ENCODE assay signal across 17 mouse cellular contexts in genomic region chr12:97515805-97516204, GRCm38 (mm10).
"Had no signal": no experiment of that assay in that cellular context is flagged by ENCODE, and none has a peak within 500 bp of the region (broad histone marks: within the 10 kb centered on the region; RNA-seq: fewer than 3 reads in every experiment).

No protein-coding gene starts in this region.

- H3K27me3 ChIP-seq: lung, embryonic 15.5 days; megakaryocyte, embryonic 14.5 days; midbrain, embryonic 13.5 days; midbrain, embryonic 15.5 days; neural tube, embryonic 12.5 days; stomach, embryonic 15.5 days had no signal

- H3K4me2 ChIP-seq: lung, embryonic 15.5 days; midbrain, embryonic 11.5 days; midbrain, embryonic 13.5 days; midbrain, embryonic 15.5 days; neural tube, embryonic 12.5 days; stomach, embryonic 15.5 days had no signal

- H3K36me3 ChIP-seq: lung, embryonic 15.5 days; midbrain, embryonic 13.5 days; midbrain, embryonic 15.5 days; neural tube, embryonic 12.5 days; stomach, embryonic 15.5 days had no signal

- H3K4me1 ChIP-seq: lung, embryonic 15.5 days; megakaryocyte, embryonic 14.5 days; neural tube, embryonic 12.5 days; stomach, embryonic 15.5 days had no signal

- DNase-seq: lung, adult 2 months; lung, postnatal 14 days; lung, postnatal 36 days; right cerebral cortex, postnatal 14 days; thymus, adult 18-20 months; thymus, postnatal 14 days; thymus, postnatal 36 days had no signal

- H3K4me3 ChIP-seq: lung, embryonic 15.5 days; megakaryocyte, embryonic 14.5 days; midbrain, embryonic 13.5 days; midbrain, embryonic 15.5 days; neural tube, embryonic 12.5 days; stomach, embryonic 15.5 days had no signal

- H3K9ac ChIP-seq: lung, embryonic 15.5 days; midbrain, embryonic 13.5 days; midbrain, embryonic 15.5 days; neural tube, embryonic 12.5 days; stomach, embryonic 15.5 days had no signal

- ATAC-seq: lung, postnatal 0 days; midbrain, embryonic 13.5 days; midbrain, embryonic 15.5 days had no signal

- H3K9me3 ChIP-seq: lung, embryonic 15.5 days; midbrain, embryonic 13.5 days; midbrain, embryonic 15.5 days; neural tube, embryonic 12.5 days; stomach, embryonic 15.5 days had no signal

- H3K27ac ChIP-seq: lung, embryonic 15.5 days; macrophage; midbrain, embryonic 13.5 days; midbrain, embryonic 15.5 days; neural tube, embryonic 12.5 days; stomach, embryonic 15.5 days; stomach, postnatal 0 days had no signal
